Mouse (Mus musculus) E14TG2a.4 (cell line): ENCODE measurements around the gene Ndufv1.
A peak's percentile ranks its signal among the peaks of the same experiment; 100 is the strongest.

Source experiments
- CTCF ChIP-seq: conservative IDR thresholded peaks from 2 replicates; pipeline ENCODE4 v1.5.1; 2014; ENCODE audit warnings: low read length
- POU5F1 ChIP-seq: IDR thresholded peaks from 2 replicates; pipeline ENCODE4 v1.6.1; 2014; ENCODE audit warnings: low read length, borderline replicate concordance

GRCm38 (mm10) chr19:4012432-4013022 is at the start of gene Ndufv1:
- TF ChIP-seq CTCF = peak; percentile 59
- TF ChIP-seq POU5F1 = no peak
